Mouse (Mus musculus): ENCODE measurements at regions not wholly inside any gene's neighbourhood (a gene's known extent, or its start where the extent isn't known, plus 50 kb on each side); places are given as distances from the start of the nearest gene placed in this dataset.

DNA sequence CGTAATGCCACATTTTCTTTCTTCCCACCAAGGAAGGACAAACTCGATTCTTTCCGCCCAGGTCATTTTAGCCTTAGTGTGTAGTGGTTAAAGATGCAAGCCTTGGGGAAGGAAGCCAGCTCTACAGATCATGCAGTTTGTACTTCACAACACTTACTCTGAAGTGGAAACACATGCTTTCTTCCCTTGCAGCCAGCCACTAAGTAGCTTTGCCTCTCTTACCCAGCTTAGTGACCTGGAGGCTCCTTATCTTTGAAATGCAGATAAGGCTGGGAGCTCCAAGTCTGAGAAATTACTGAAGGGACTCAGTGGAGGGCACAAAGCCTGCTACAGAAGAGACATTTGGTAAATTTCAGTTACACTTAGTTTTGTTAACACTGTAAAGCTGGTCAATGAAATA is 54.9 kb upstream of the Hmgcll1 start:
- TF ChIP-seq CTCF (IDR thresholded peaks at IDR 0.05; ENCODE audit: low read depth, low read length) (no peak), POLR2A (IDR thresholded peaks at IDR 0.05; ENCODE audit: extremely low read depth, insufficient read depth, low read length) (no peak)

Data from liver, adult 2 months (tissue).